Mouse (Mus musculus): Measurements from ENCODE around the gene Gm5414.

DNA sequence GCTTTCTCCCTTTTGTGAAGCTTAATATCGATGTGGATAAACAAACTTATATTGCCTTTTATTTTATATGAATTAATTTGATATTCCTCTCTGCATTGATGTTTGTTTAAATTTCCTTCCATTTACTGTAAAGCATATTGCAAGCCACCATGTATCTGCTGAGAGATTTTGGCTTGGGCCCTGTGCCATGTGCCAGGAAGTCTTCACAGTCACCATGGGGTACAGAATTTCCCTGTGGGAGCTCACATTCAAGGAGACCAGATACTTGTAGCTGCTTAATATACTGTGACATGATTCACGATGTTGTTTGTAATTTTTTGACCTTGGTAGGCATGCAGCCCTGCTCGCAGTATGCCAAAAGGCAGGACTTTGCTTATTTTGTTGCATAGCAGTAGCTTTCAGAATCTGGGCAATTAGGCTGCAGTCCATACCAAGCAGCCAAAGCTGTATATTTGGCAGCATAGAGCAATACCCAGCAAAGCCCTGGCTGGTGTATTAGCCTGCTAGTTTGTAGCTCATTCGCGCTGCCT lies 24.8 kb upstream of the Gm5414 start:
- no peak for TF ChIP-seq CTCF (conservative IDR thresholded peaks at IDR 0.05; ENCODE audit: insufficient read depth, insufficient read length, low read depth, low read length)
- TF ChIP-seq POLR2A (IDR thresholded peaks at IDR 0.05; ENCODE audit: low read depth, low read length): no peak
